Mouse (Mus musculus) lung, adult 2 months (tissue): ENCODE data around the gene Pmp22. TPM values are rescaled to one million over a fixed set of nuclear protein-coding genes. Genes with fewer than 3 reads are reported as not detected.

Experiments used
- DNase-seq: peaks from one replicate; pipeline ENCODE4 v3.0.0; 2022
- H3K4me1 ChIP-seq: fragments of 200-500 bp; 2 replicates; pipeline ENCODE4 v1.6.1; 2011; ENCODE audit warnings: low read length; ENCODE audit not compliant: control insufficient read depth, insufficient read depth
- H3K4me3 ChIP-seq: fragments of 200-500 bp; replicated peaks from 2 replicates; pipeline ENCODE3; 2011; ENCODE audit warnings: low read depth, mild to moderate bottlenecking, control low read depth, low read length; ENCODE audit errors: extremely low read depth
- CTCF ChIP-seq: fragments of 200-500 bp; IDR thresholded peaks from 2 replicates; pipeline ENCODE4 v1.5.1; 2011; ENCODE audit warnings: mild to moderate bottlenecking, low read length, control low read depth; ENCODE audit not compliant: insufficient read depth
- POLR2A ChIP-seq: fragments of 200-500 bp; IDR thresholded peaks from 2 replicates; pipeline ENCODE4 v1.6.1; 2011; ENCODE audit warnings: low read depth, mild to moderate bottlenecking, control low read depth, low read length, borderline replicate concordance; ENCODE audit errors: extremely low read depth
- WGBS: fragments of 180-500 bp; shearing (Covaris S2); methylation state at CpG from one replicate; pipeline ENCODE4 v1.1.7; 2018; 5-methylcytosine and 5-hydroxymethylcytosine counted together
- polyA plus RNA-seq: library from polyadenylated mRNA; depleted of rRNA; stranded (reverse); fragments of >200 nt; gene quantifications from 2 replicates; pipeline ENCODE4 v1.2.3, GENCODE M21; 2012

Gene Pmp22
- polyA plus RNA-seq, 1 experiment = 556 TPM

DNA sequence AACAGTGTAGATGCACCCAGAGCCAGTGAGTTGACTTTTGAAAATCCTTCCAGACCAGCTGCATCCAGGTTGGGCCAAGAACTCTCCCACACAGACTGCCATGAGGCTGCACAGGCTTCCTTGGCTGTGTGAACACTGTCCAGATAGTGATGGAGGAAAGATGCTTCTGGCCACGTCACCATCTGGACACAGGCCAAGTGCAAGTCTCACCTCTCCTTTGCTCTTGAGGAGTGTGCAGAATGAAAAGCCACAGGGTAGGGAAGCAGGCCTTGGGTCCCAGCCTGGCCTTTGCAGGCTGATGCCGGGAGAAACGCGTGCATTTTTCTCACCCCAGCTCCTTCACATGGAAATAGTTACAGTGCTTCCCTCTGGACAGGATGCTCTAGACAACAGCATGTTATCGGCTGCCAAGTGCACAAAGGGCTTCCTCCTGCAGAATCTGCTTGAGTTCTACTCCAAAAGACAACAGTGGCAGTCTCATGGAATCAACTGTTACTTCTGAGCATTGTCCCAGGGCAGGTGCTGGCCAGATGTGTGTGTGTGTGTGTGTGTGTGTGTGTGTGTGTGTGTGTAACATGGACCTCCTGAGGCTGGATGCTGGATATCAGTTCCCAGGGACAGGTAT lies 2.8 kb upstream of the Pmp22 start:
- Histone ChIP-seq H3K4me1 (peaks cover 10% of the 10 kb centered on the region; the same call in 1 of the 2 replicates), H3K4me3 (no peak overlapping the region)
- TF ChIP-seq POLR2A = no peak
- TF ChIP-seq CTCF = no peak
- DNase-seq = no peak
- WGBS = 32% methylated on average over 5 of the region's 5 CpGs

DNA sequence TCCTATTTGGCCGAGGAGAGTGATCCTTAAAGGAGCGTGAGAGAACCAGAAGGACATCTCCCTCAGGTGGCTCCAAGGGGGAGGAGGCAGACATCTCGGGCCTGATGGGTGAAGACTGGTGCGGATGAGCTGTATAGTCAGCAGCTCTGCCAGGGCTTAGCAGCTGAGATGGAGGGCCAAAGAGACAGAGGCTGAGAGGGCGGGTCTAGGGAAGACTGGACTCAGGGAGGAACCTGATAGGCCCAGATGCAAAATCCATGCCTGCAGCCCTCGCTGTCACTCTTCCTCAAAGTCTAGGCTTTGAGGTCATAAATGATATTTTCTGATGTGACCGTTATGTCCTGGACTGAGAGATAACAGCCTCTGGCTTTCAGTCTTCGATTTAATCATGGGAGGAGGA lies 1.8 kb upstream of the Pmp22 start:
- H3K4me3 ChIP-seq = no peak overlapping the region
- WGBS = 85% methylated on average over 8 of the region's 8 CpGs
- TF ChIP-seq CTCF (no peak), POLR2A (no peak)
- DNase-seq = no peak
- peaks cover 10% of the 10 kb centered on the region; the same call in 1 of the 2 replicates for H3K4me1 ChIP-seq

DNA sequence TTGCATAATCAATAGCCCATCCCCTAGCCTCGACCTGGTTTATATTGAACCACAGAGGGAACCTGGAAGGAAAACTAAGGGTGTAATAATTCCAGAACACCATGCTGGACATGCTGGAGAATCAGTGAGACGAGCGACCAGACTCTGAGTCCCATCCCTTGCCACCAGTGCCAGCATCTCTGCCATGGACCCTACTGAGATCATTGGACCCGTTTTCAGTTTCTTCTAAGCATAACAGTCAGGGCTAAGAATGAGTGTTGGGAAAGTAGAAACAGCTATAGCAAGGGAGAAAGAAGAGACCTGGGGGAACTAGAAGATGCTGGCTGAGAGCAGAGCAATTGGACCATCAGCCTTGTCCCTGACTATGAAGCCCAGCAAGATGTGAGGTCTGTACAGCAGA lies 1.3 kb upstream of the Pmp22 start:
- 85% methylated on average over 4 of the region's 4 CpGs for WGBS

DNA sequence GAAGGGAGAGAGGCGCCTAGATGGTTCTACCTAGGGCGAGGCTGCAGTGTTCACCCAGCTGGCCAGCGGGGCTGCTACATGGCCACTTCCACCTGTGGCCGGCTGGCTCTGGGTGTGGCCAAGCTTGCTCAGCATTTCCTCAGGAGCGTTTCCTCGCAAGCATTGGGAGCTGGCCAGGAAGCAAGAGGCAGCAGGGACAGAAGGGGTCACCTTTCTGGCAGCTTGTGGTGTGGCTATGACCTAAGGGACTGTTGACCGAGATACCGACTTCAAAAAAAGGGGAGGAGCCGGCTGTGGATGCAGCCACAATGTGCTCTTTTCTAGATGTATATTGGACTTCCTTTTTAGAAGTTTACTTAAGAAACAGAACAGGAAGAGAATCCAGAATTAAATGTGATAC lies 593 bp downstream of the Pmp22 start:
- TF ChIP-seq POLR2A (no peak), CTCF (no peak)
- Histone ChIP-seq H3K4me1 (peaks cover 10% of the 10 kb centered on the region; the same call in 1 of the 2 replicates), H3K4me3 (peak overlapping the region; percentile 22)
- DNase-seq = peak; percentile 57
- 7% methylated on average over 9 of the region's 9 CpGs for WGBS

More for the DNA sequence above, 1.3 kb upstream of the Pmp22 start:
- Histone ChIP-seq H3K4me1 (peaks cover 10% of the 10 kb centered on the region; the same call in 1 of the 2 replicates), H3K4me3 (no peak overlapping the region)
- no peak for DNase-seq
- TF ChIP-seq POLR2A (no peak), CTCF (no peak)

DNA sequence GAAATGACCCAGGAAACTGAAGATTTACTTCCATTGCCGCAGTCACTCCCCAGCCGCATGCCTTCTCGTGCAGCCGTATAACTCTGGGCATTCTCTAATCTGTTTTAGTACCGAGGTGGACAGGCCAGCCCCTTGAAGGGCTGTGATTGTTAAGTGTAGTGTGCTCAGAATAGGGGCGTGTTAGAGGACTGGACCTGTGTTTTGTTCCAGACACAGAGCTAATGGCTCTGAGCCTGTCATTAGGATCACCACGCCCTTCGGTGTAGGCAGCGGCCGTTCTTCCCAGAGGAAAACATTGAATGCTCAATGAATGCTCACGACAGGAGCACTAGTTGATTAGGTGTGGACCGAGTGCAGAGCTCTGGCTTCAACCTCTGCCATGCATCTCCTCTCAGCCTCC lies 1.1 kb downstream of the Pmp22 start:
- peak; percentile 31 for DNase-seq
- 15% methylated on average over 12 of the region's 12 CpGs for WGBS
- Histone ChIP-seq H3K4me1 (peaks cover 13% of the 10 kb centered on the region), H3K4me3 (peak overlapping the region; percentile 33)
- no peak for TF ChIP-seq POLR2A
- no peak for TF ChIP-seq CTCF

DNA sequence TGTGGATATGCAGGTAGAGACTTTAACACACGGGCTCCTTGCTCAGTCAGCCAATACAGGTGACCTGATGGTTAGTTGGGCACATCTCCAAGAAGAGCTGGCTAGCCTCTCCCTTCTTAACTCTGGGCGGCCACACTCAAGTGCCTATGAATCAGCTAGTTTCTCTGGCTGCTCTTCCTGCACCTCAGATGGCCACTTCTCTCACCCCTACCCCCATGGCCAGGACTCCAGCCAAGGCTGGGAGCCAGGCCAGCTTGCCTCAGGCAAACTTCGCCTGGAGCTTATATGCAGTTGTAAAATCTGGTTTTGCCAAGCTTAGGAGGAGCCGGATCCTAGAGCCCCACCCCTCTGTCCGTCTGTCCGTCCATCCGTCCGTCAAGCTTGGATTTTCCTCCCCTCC lies 1.7 kb downstream of the Pmp22 start:
- Histone ChIP-seq H3K4me3 (peak overlapping the region; percentile 63), H3K4me1 (peaks cover 15% of the 10 kb centered on the region)
- peak; percentile 83 for DNase-seq
- TF ChIP-seq CTCF (no peak), POLR2A (no peak)
- WGBS = 14% methylated on average over 8 of the region's 8 CpGs

DNA sequence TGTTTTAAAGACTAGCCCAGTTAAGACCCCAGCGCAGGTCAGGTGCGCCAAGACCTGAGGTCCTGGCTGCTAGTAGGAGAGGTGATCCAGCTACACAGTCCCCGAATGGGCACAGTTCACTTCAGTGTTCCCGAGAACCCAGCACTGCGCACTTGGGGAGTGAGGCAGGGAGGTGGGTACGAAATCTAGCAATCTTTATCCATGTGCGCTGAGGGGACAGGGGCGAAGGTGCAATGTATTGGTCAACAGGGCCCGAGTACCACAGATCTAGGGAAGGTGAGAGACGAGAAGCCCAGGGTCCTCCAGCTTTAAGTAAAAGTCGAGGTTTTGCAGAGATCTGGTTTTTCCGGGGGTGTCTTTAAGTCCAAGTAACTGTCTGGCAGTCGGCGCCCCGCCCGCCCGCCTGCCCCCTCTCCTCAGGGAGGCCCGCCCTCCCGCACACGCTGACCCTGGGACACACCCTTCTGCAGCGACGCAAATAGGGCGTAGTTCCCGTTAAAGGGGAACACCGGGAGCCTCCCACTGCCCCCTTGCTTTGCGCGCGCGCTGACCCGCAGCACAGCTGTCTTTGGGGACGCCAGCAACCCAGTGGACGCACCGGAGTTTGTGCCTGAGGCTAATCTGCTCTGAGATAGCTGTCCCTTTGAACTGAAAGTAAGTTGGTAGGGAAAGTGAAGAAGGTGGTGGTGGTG lies 2.4 kb downstream of the Pmp22 start:
- WGBS = 3% methylated on average over 33 of the region's 33 CpGs
- peak overlapping the region; percentile 94 for H3K4me3 ChIP-seq
- TF ChIP-seq POLR2A = peak; percentile 79; the same call in 1 of the 2 replicates
- no peak for TF ChIP-seq CTCF
- peaks cover 12% of the 10 kb centered on the region for H3K4me1 ChIP-seq
- peak; percentile 77 for DNase-seq

DNA sequence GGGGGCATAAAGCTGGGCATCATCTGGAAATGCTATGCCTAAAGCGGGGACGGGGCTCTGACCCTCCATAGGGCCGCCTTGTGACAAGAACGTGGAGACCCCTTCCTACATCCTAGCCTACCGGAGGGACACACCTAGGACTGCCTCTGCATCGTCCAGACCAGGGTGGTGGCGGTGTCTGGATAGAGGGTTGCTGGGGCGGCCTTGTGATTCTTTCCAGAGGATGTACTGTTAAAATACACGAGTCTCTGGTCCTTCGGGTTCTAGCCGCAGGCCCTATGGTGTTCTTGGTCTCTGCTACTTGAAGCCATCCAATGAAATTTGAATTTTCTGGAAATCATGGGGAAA lies 2.9 kb downstream of the Pmp22 start:
- WGBS = 5% methylated on average over 11 of the region's 11 CpGs
- TF ChIP-seq CTCF = no peak
- no peak for TF ChIP-seq POLR2A
- H3K4me1 ChIP-seq = peaks cover 14% of the 10 kb centered on the region
- no peak for DNase-seq
- peak overlapping the region; percentile 94 for H3K4me3 ChIP-seq

DNA sequence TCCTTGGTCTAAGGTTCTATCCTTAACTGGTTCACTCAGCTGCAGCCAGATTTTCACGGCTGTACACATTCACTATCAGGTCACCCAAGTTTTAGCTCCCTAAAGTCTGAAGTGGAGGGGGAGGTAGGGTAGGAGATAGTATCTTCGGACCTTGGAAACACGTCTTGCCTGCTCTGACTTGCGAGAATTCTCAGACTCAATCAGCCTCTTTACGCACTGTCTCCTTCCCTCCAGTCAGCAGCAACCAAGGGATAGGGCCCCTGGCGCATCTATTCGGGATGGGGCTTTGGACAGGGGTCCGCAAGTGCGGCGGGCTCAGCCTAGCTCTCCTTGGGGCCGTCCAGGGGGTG lies 3.3 kb downstream of the Pmp22 start:
- DNase-seq = no peak
- peaks cover 19% of the 10 kb centered on the region for H3K4me1 ChIP-seq
- WGBS = 2% methylated on average over 11 of the region's 11 CpGs

More for the DNA sequence above, 3.3 kb downstream of the Pmp22 start:
- H3K4me3 ChIP-seq = peak overlapping the region; percentile 94
- TF ChIP-seq POLR2A (no peak; the same call in 1 of the 2 replicates), CTCF (no peak)
